Mouse (Mus musculus) forebrain, postnatal 0 days (tissue): ENCODE data around the gene Rasd2. TPM values are rescaled to one million over a fixed set of nuclear protein-coding genes. Genes with fewer than 3 reads are reported as not detected.

Source experiments
- ATAC-seq: fragments of 200-750 bp; cut with Nextera tagmentation; 2 replicates; pipeline ENCODE4 v1.8.0; 2017; ENCODE audit warnings: mild to moderate bottlenecking, moderate library complexity
- DNase-seq: peaks from one replicate; pipeline ENCODE4 v3.0.0-alpha.2; 2015
- H3K27ac ChIP-seq: fragments of 300-500 bp; sonication (generic); 2 replicates; pipeline ENCODE4 v1.5.1; 2014; ENCODE audit warnings: low read depth, mild to moderate bottlenecking, antibody characterized with exemption, low read length, moderate library complexity, mixed read lengths
- H3K27me3 ChIP-seq: fragments of 300-500 bp; sonication (generic); 2 replicates; pipeline ENCODE4 v1.6.1; 2014; ENCODE audit warnings: mild to moderate bottlenecking, low read length, mixed read lengths; ENCODE audit not compliant: insufficient read depth
- H3K36me3 ChIP-seq: fragments of 300-500 bp; sonication (generic); 2 replicates; pipeline ENCODE4 v1.6.1; 2014; ENCODE audit warnings: mild to moderate bottlenecking, moderate library complexity; ENCODE audit not compliant: insufficient read depth
- H3K4me1 ChIP-seq: fragments of 300-500 bp; sonication (generic); 2 replicates; pipeline ENCODE4 v1.6.1; 2014; ENCODE audit warnings: antibody characterized with exemption; ENCODE audit not compliant: insufficient read depth
- H3K4me2 ChIP-seq: fragments of 300-500 bp; sonication (generic); 2 replicates; pipeline ENCODE4 v1.6.1; 2014; ENCODE audit warnings: low read depth, mild to moderate bottlenecking, moderate library complexity
- H3K4me3 ChIP-seq: fragments of 300-500 bp; sonication (generic); 2 replicates; pipeline ENCODE4 v1.5.1; 2014; ENCODE audit warnings: low read depth, low read length, mixed read lengths
- H3K9ac ChIP-seq: fragments of 300-500 bp; sonication (generic); 2 replicates; pipeline ENCODE4 v1.6.1; 2014; ENCODE audit warnings: mild to moderate bottlenecking
- H3K9me3 ChIP-seq: fragments of 300-500 bp; sonication (generic); 2 replicates; pipeline ENCODE4 v1.6.1; 2016; ENCODE audit warnings: low read length
- CTCF ChIP-seq: sonication (generic); IDR thresholded peaks from 2 replicates; pipeline ENCODE4 v1.5.1; 2016; ENCODE audit warnings: antibody characterized with exemption, control low read depth, low read depth
- WGBS: fragments of 180-500 bp; shearing (Covaris S2); extraction: QIAGEN DNeasy Blood & Tissue Kit; methylation state at CpG from one replicate; pipeline ENCODE4 v1.1.7; 2014; 5-methylcytosine and 5-hydroxymethylcytosine counted together
- polyA plus RNA-seq: library from polyadenylated mRNA; unstranded; fragments of >200 nt; fragmentation: Nextera tagmentation; extraction: Ambion mirVana; gene quantifications from 2 replicates; pipeline ENCODE4 v1.2.1, GENCODE M21; 2015
- total RNA-seq: library from RNA; depleted of rRNA; stranded (reverse); fragments of >200 nt; gene quantifications from 2 replicates; pipeline ENCODE4 v1.2.3, GENCODE M21; 2014; rRNA removed

Gene Rasd2
- 4.7 and 11.6 TPM in 2 replicates for total RNA-seq
- 1.8 and 4.7 TPM in 2 replicates for polyA plus RNA-seq

DNA sequence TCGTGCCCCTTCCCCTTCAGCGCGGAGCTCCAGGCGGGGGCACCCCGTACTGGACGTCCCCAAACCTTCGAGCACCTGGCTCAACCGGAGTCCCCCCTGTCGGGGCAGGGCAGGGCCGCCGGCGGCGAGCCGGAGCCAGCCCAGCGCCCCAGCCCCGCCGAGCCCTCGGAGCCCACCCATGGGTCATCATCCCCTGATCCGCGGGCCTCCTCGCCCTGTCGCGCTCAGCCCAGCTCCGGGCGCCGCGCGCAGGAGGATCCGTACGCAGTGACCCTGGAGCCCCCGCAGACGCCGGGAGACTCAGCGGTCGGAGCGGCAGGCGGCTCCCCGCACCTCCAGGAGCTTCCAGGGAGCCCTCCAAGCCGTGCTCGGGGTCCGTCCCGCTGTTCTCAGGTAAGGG is at the start of gene Rasd2:
Gene Rasd2 (plus strand): TSS at position 259 of the 400 bp plus-strand sequence.
- WGBS, result 1% methylated on average over 42 of the region's 42 CpGs

DNA sequence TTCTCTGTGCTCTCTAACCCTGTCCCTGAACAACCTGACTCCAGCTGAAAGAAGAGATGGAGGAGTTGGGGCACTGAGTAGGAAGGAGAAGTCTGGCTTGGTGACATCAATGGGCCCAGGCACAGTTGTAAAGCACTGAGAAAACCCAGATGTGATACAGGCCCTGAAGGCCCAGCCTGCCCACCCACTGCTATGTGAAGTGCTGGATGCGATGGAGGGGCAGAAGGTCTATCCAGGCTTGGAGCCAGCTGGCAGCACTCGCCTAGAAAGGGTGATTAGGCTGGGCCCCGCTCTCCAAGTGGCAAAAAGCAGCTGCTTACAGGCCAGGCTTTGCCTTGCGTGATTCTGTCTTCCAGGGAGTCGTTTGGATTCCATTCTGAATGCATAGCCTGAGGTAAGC is 44.4 kb upstream of the Rasd2 start:
- Histone ChIP-seq H3K27me3 (no peaks in the 10 kb centered on the region), H3K27ac (no peak overlapping the region), H3K9me3 (no peaks in the 10 kb centered on the region), H3K4me1 (no peaks in the 10 kb centered on the region), H3K4me3 (no peak overlapping the region), H3K36me3 (no peaks in the 10 kb centered on the region), H3K9ac (no peak overlapping the region), H3K4me2 (no peak overlapping the region)
- TF ChIP-seq CTCF, result no peak
- DNase-seq (peak; percentile 25), ATAC-seq (peak; percentile 66; the same call in 1 of the 2 replicates)
- WGBS, result 30% methylated on average over 5 of the region's 5 CpGs

More for the DNA sequence above, at the start of gene Rasd2:
- no peak for DNase-seq
- Histone ChIP-seq H3K27ac (no peak within 1 kb of the TSS), H3K36me3 (no peaks in the 10 kb centered on the region), H3K9me3 (no peaks in the 10 kb centered on the region), H3K27me3 (peaks cover 19% of the 10 kb centered on the region), H3K4me3 (peak within 1 kb of the TSS; percentile 54), H3K9ac (peak within 1 kb of the TSS; percentile 45), H3K4me1 (peaks cover 7% of the 10 kb centered on the region), H3K4me2 (peak within 1 kb of the TSS; percentile 95)
- TF ChIP-seq CTCF, result no peak
- peak; percentile 10 for ATAC-seq

DNA sequence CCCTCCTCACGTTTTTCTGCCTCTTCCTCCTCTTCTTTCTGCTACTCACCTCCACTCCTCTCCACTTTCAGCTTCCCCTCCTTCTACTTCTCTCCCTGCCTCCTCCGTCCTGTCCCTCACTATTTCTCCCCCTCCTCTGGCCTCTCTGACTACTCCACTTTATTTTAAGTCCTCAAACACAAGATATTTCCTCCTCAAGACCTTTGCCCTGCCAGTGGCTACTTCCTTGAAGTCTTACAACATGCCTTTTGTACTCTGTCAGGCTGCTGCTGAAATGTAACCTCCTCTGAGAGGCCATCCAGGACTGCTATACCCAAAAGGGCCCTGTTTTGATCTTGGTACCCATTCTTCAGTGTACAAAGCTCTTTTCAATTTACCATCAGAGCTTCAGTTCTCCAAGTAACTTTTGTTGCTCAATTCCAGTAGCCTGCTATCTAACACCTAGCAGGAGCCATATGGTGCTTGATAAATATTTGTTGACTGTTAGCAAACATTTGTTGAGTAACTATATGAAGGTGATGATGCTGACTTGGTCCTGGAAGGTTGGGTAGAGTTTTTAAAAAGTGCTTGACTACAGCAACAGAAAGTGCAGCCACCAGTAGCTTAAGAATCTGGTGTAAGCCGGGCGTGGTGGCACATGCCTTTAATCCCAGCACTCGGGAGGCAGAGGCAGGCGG is 41.6 kb upstream of the Rasd2 start:
- H3K9ac ChIP-seq, result no peak overlapping the region
- H3K36me3 ChIP-seq, result no peaks in the 10 kb centered on the region
- no peaks in the 10 kb centered on the region for H3K9me3 ChIP-seq
- WGBS, result 83% methylated on average over 6 of the region's 6 CpGs
- no peak overlapping the region for H3K4me2 ChIP-seq
- TF ChIP-seq CTCF, result no peak
- H3K4me3 ChIP-seq, result no peak overlapping the region
- ATAC-seq, result no peak
- DNase-seq, result no peak
- no peaks in the 10 kb centered on the region for H3K27me3 ChIP-seq
- no peaks in the 10 kb centered on the region for H3K4me1 ChIP-seq
- H3K27ac ChIP-seq, result no peak overlapping the region

DNA sequence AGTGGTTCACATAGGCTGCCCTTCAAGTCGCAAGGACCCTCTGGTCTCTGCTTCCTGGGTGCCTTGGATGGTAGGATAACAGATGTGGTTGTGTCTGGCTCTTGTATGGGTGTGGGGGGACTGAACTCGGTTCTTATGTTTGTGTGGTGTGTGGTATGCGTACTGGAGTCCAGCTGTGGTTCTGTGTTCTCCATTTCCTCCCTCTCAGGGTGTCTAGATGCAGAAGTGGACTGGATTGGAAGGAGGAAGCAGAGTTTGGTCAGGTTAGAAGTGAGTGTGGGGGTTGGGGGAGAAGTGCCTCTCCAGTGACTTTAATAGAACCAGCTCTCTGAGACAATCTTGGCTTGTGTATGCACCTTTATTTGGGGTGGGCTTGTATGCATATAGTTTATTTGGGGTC is 20.7 kb upstream of the Rasd2 start:
- DNase-seq (no peak), ATAC-seq (no peak)
- no peak overlapping the region for H3K9ac ChIP-seq
- H3K36me3 ChIP-seq, result no peaks in the 10 kb centered on the region
- H3K27me3 ChIP-seq, result no peaks in the 10 kb centered on the region
- H3K27ac ChIP-seq, result no peak overlapping the region
- no peak for TF ChIP-seq CTCF
- no peak overlapping the region for H3K4me2 ChIP-seq
- WGBS, result 79% methylated on average over 3 of the region's 3 CpGs
- H3K9me3 ChIP-seq, result no peaks in the 10 kb centered on the region
- no peaks in the 10 kb centered on the region for H3K4me1 ChIP-seq
- no peak overlapping the region for H3K4me3 ChIP-seq

DNA sequence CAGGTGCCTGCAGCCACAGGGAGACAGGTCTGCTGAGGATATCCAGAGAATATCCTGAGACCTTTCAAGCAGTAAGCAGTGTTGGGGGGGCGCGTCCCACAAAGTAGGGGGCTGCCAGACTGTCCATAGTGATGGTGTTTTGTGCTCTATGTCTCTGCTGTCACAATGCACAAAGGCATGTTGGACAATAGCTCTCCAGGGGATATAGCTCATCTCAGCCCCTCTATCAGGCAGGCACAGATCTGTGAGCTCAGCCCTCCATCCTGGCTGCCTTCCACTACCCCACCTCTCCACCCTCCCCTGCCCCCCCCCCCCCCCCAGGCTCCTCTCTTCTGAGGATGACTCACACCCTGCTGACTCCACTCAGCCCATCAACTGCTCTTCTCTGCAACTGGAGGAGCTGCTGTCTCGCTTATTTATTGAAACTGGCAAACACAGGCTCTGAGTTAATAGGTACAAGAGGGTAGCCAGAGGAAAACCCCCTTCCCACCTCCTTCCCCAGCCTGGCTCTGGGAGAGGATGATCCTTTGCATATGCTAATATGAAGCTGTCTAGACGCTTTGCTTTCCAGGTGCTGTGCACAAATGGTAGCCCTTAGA is 19.2 kb upstream of the Rasd2 start:
- no peak overlapping the region for H3K4me3 ChIP-seq
- H3K9ac ChIP-seq, result no peak overlapping the region
- ATAC-seq (no peak), DNase-seq (no peak)
- no peak overlapping the region for H3K27ac ChIP-seq
- no peak for TF ChIP-seq CTCF
- H3K4me2 ChIP-seq, result no peak overlapping the region
- 40% methylated on average over 4 of the region's 4 CpGs for WGBS
- no peaks in the 10 kb centered on the region for H3K36me3 ChIP-seq
- no peaks in the 10 kb centered on the region for H3K9me3 ChIP-seq
- no peaks in the 10 kb centered on the region for H3K27me3 ChIP-seq
- peaks cover 4% of the 10 kb centered on the region; the same call in 1 of the 2 replicates for H3K4me1 ChIP-seq

DNA sequence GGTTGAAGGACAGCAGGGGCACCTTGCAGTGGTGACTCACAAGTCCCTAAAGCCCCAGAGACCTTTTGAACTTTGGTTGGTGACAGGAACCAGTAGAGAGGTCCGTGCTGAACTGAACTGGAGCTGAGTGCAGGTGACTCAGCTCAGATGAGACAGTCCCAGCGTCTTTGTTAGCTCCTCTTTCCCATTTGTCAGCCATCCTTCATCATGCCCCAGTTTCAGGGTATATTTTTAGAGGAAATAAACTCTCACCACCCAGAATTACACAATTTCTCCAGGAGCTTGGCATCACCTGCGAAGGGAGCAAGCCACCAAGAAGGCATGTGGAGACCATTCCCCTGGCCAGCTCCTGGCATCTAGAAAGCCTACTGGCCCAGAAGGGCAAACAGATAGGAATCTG is 16.6 kb upstream of the Rasd2 start:
- ATAC-seq, result no peak
- Histone ChIP-seq H3K9ac (no peak overlapping the region), H3K4me2 (no peak overlapping the region), H3K4me1 (peaks cover 4% of the 10 kb centered on the region; the same call in 1 of the 2 replicates), H3K27me3 (no peaks in the 10 kb centered on the region), H3K27ac (no peak overlapping the region), H3K36me3 (no peaks in the 10 kb centered on the region), H3K4me3 (no peak overlapping the region), H3K9me3 (no peaks in the 10 kb centered on the region)
- TF ChIP-seq CTCF, result no peak
- no peak for DNase-seq
- WGBS, result 83% methylated on average over 3 of the region's 3 CpGs

DNA sequence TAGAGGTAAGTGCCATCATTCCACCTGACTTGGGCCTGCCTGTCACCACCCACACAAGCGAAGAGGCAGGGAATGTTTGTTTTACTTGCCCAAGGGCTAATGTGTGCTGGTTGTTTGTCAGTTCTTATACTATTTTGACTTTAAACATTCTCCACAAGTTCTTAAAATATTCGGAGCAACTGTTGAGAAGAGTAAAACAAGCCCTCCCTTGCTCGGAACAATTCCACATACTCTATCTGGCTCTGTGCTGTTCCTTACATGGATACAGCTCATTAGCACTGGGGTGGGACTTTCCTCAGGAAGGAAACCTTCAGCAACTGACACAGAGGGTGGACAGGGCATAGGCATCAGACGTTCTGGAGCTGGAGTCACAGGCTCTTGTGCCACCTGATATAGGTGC is 15.9 kb upstream of the Rasd2 start:
- no peak overlapping the region for H3K4me3 ChIP-seq
- DNase-seq, result no peak
- H3K9ac ChIP-seq, result no peak overlapping the region
- no peaks in the 10 kb centered on the region for H3K27me3 ChIP-seq
- 72% methylated on average over 4 of the region's 4 CpGs for WGBS
- TF ChIP-seq CTCF, result no peak
- no peak overlapping the region for H3K27ac ChIP-seq
- no peaks in the 10 kb centered on the region for H3K9me3 ChIP-seq
- H3K4me2 ChIP-seq, result no peak overlapping the region
- peaks cover 4% of the 10 kb centered on the region; the same call in 1 of the 2 replicates for H3K4me1 ChIP-seq
- no peak for ATAC-seq
- no peaks in the 10 kb centered on the region for H3K36me3 ChIP-seq
